Comparison of ENCODE assay signal across 17 mouse cellular contexts in the genomic region with DNA sequence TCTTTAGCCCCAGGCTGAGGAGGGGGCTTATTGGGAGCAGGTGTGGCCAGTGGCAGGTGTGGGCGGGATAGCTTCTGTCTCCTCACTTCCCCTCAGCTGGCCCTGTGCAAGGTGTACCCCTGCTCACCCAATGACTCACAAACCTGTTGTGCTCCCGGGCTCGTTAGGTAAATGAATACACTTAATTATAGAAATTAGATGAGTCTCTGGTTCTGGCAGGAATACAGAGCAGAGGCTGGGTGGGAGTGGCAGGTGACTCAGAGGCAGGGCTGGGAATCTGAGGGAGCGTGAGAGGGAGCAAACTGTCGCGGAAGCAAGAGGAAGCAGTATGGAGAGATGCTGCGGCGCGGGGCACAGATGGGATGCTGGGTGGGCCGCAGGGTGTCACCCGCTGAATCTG. TPM values are rescaled to one million over a fixed set of nuclear protein-coding genes. Genes with fewer than 3 reads are reported as not detected.
DNase-seq lines count a peak whose midpoint lies in the region; ATAC-seq and TF ChIP-seq lines count a peak whose summit lies in the region.
"Had no signal": no experiment of that assay in that cellular context is flagged by ENCODE, and none has a peak within 500 bp of the region (broad histone marks: within the 10 kb centered on the region; RNA-seq: fewer than 3 reads in every experiment).

No protein-coding gene starts in this region.

- no peaks in the 10 kb centered on the region for H3K27me3 ChIP-seq in kidney, embryonic 16.5 days (ENCODE audit: insufficient read depth, low read length)
- H3K27me3 ChIP-seq: forebrain, embryonic 15.5 days; midbrain, embryonic 13.5 days; neural tube, embryonic 13.5 days had no signal

- WGBS in kidney, embryonic 16.5 days: 75% methylated on average over 11 of the region's 11 CpGs

- TF ChIP-seq POLR2A in cortical plate, adult 2 months (IDR thresholded peaks at IDR 0.05; ENCODE audit: extremely low read depth, insufficient read depth, low read length): peak; percentile 40; the same call in 1 of the 2 replicates

- no peak for TF ChIP-seq CTCF in cortical plate, adult 2 months (IDR thresholded peaks at IDR 0.05; ENCODE audit: extremely low read depth, insufficient read depth, low read length)

- H3K36me3 ChIP-seq in kidney, embryonic 16.5 days (ENCODE audit: insufficient read depth, low read length): no peaks in the 10 kb centered on the region
- H3K36me3 ChIP-seq: forebrain, embryonic 15.5 days; midbrain, embryonic 13.5 days; neural tube, embryonic 13.5 days had no signal

- no peak overlapping the region for H3K4me2 ChIP-seq in kidney, embryonic 16.5 days (replicated peaks; ENCODE audit: low read depth, low read length)
- H3K4me2 ChIP-seq: forebrain, embryonic 15.5 days; liver, embryonic 11.5 days; midbrain, embryonic 13.5 days; neural tube, embryonic 13.5 days had no signal

- no peak overlapping the region for H3K4me3 ChIP-seq in kidney, embryonic 16.5 days (ENCODE audit: low read length)
- H3K4me3 ChIP-seq in cortical plate, adult 2 months (ENCODE audit: insufficient read depth, low read length): no peak overlapping the region
- H3K4me3 ChIP-seq: forebrain, embryonic 15.5 days; midbrain, embryonic 13.5 days; neural tube, embryonic 13.5 days had no signal

- DNase-seq in kidney, postnatal 4 days: no peak
- DNase-seq in layer of hippocampus, adult 8-10 months (ENCODE audit: low spot score in 2 of 2): peak; percentile 81 to 84
- peak; percentile 80 for DNase-seq in right cerebral cortex, postnatal 25 days
- no peak for DNase-seq in yolk sac, embryonic 10.5 days (ENCODE audit: low spot score)
- DNase-seq in lung, postnatal 14 days: no peak
- DNase-seq: adrenal gland, adult 2 months; heart, adult 18-20 months; heart, postnatal 10 days; lung, postnatal 10 days had no signal

- ATAC-seq in kidney, embryonic 16.5 days (ENCODE audit: low FRiP score, low TSS enrichment): peak; percentile 52; the same call in 1 of the 2 replicates
- ATAC-seq: forebrain, embryonic 15.5 days; midbrain, embryonic 13.5 days; Patski had no signal

- H3K9ac ChIP-seq in kidney, embryonic 16.5 days (replicated peaks; ENCODE audit: low read length): no peak overlapping the region
- H3K9ac ChIP-seq: forebrain, embryonic 15.5 days; midbrain, embryonic 13.5 days; neural tube, embryonic 13.5 days had no signal

- H3K9me3 ChIP-seq in kidney, embryonic 16.5 days (ENCODE audit: low read length): no peaks in the 10 kb centered on the region; the same call in 1 of the 2 replicates
- H3K9me3 ChIP-seq: forebrain, embryonic 15.5 days; midbrain, embryonic 13.5 days; neural tube, embryonic 13.5 days had no signal

- no peak overlapping the region for H3K27ac ChIP-seq in kidney, embryonic 16.5 days (ENCODE audit: low read length)
- no peak overlapping the region for H3K27ac ChIP-seq in cortical plate, adult 2 months (ENCODE audit: insufficient read depth, low read length)
- H3K27ac ChIP-seq: forebrain, embryonic 15.5 days; midbrain, embryonic 13.5 days; neural tube, embryonic 13.5 days had no signal

- H3K4me1 ChIP-seq in kidney, embryonic 16.5 days (ENCODE audit: insufficient read depth, low read length): no peaks in the 10 kb centered on the region
- H3K4me1 ChIP-seq in cortical plate, adult 2 months (ENCODE audit: control insufficient read depth, insufficient read depth, low read length): peaks cover 11% of the 10 kb centered on the region; the same call in 1 of the 2 replicates
- H3K4me1 ChIP-seq: forebrain, embryonic 15.5 days; midbrain, embryonic 13.5 days; neural tube, embryonic 13.5 days had no signal

RNA-seq across cellular contexts. Expression of a gene that starts 17.2 kb away (rescaled TPM):
- 0.15 and 0.24 TPM in 2 replicates for polyA plus RNA-seq in kidney, embryonic 16.5 days (2015; fragmentation: Nextera tagmentation; extraction: Ambion mirVana)
- polyA plus RNA-seq in cortical plate, adult 2 months (2012; rRNA removed): 72.7 and 76.2 TPM in 2 replicates
- 10 to 100 TPM; 51.8 to 70.3 (median 61.7) TPM for total RNA-seq in layer of hippocampus, adult 8-10 months (2022)
- polyA plus RNA-seq: Patski; thymus, postnatal 0 days had no signal

Comparison
In these comparisons a context has a peak if more than half of its experiments do, and no peak if none do; other contexts are left out.
1. DNase-seq: peak in layer of hippocampus, adult 8-10 months (2 of 2) and right cerebral cortex, postnatal 25 days (single experiment); none in kidney, postnatal 4 days (0 of 2), yolk sac, embryonic 10.5 days (single experiment) and lung, postnatal 14 days (single experiment).
2. RNA of a gene that starts 17.2 kb away (polyA plus RNA-seq): 72.7 to 76.2 TPM in cortical plate, adult 2 months; 0.15 to 0.24 TPM in kidney, embryonic 16.5 days; every median in the first group is over 10 times any median in the second.